Mouse (Mus musculus): Measurements from ENCODE around the gene Clec11a. TPM values are rescaled to one million over a fixed set of nuclear protein-coding genes. Genes with fewer than 3 reads are reported as not detected.
A peak's percentile ranks its signal among the peaks of the same experiment; 100 is the strongest.

Clec11a gene
- polyA plus RNA-seq (2014; fragmentation: Nextera tagmentation; extraction: Ambion mirVana) = 3.4 TPM in 2 replicates

GRCm38 (mm10) chr7:44306516-44307240 is at the start of gene Clec11a:
Clec11a (minus strand) TSS chr7:44306902.
- no peaks in the 10 kb centered on the region for H3K36me3 ChIP-seq (ENCODE audit: control insufficient read depth, insufficient read depth, low read length)

GRCm38 (mm10) chr7:44355411-44355810 is 48.7 kb upstream of the Clec11a start:
- Histone ChIP-seq H3K36me3 (ENCODE audit: control insufficient read depth, insufficient read depth, low read length) (no peaks in the 10 kb centered on the region), H3K9me3 (ENCODE audit: control insufficient read depth, low read length) (no peaks in the 10 kb centered on the region), H3K4me2 (replicated peaks; ENCODE audit: low read depth, low read length) (no peak overlapping the region), H3K27ac (ENCODE audit: low read depth, low read length) (no peak overlapping the region), H3K9ac (ENCODE audit: low read depth, low read length) (no peak overlapping the region), H3K27me3 (ENCODE audit: control insufficient read depth, insufficient read depth, low read length) (peaks cover 89% of the 10 kb centered on the region), H3K4me1 (ENCODE audit: control insufficient read depth, insufficient read depth, low read length) (peaks cover 23% of the 10 kb centered on the region), H3K4me3 (ENCODE audit: low read length) (no peak overlapping the region)
- ATAC-seq (ENCODE audit: low FRiP score, low TSS enrichment) = no peak
- WGBS = 82% methylated on average over 6 of the region's 6 CpGs

More at GRCm38 (mm10) chr7:44306516-44307240, at the start of gene Clec11a:
- peaks cover 11% of the 10 kb centered on the region for H3K27me3 ChIP-seq (ENCODE audit: control insufficient read depth, insufficient read depth, low read length)
- H3K9me3 ChIP-seq (ENCODE audit: control insufficient read depth, low read length) = no peaks in the 10 kb centered on the region
- H3K4me1 ChIP-seq (ENCODE audit: control insufficient read depth, insufficient read depth, low read length) = peaks cover 34% of the 10 kb centered on the region
- peak within 1 kb of the TSS; percentile 23; the same call in 1 of the 2 replicates for H3K9ac ChIP-seq (ENCODE audit: low read depth, low read length)
- ATAC-seq (ENCODE audit: low FRiP score, low TSS enrichment) = no peak
- peak within 1 kb of the TSS; percentile 70 for H3K4me2 ChIP-seq (replicated peaks; ENCODE audit: low read depth, low read length)
- WGBS = 60% methylated on average over 6 of the region's 6 CpGs
- H3K4me3 ChIP-seq (ENCODE audit: low read length) = peak within 1 kb of the TSS; percentile 46
- H3K27ac ChIP-seq (ENCODE audit: low read depth, low read length) = peak within 1 kb of the TSS; percentile 17; the same call in 1 of the 2 replicates

- Histone ChIP-seq H3K9ac (ENCODE audit: low read depth, low read length) (no peak overlapping the region), H3K27ac (ENCODE audit: low read depth, low read length) (no peak overlapping the region), H3K4me1 (ENCODE audit: control insufficient read depth, insufficient read depth, low read length) (peaks cover 26% of the 10 kb centered on the region), H3K4me3 (ENCODE audit: low read length) (peak overlapping the region; percentile 18), H3K4me2 (replicated peaks; ENCODE audit: low read depth, low read length) (peak overlapping the region; percentile 25), H3K36me3 (ENCODE audit: control insufficient read depth, insufficient read depth, low read length) (no peaks in the 10 kb centered on the region), H3K27me3 (ENCODE audit: control insufficient read depth, insufficient read depth, low read length) (peaks cover 93% of the 10 kb centered on the region), H3K9me3 (ENCODE audit: control insufficient read depth, low read length) (no peaks in the 10 kb centered on the region)
- 1% methylated on average over 34 of the region's 35 CpGs for WGBS
- no peak for ATAC-seq (ENCODE audit: low FRiP score, low TSS enrichment)
Measured at GRCm38 (mm10) chr7:44353601-44354340, 47.1 kb upstream of the Clec11a start.

DNA sequence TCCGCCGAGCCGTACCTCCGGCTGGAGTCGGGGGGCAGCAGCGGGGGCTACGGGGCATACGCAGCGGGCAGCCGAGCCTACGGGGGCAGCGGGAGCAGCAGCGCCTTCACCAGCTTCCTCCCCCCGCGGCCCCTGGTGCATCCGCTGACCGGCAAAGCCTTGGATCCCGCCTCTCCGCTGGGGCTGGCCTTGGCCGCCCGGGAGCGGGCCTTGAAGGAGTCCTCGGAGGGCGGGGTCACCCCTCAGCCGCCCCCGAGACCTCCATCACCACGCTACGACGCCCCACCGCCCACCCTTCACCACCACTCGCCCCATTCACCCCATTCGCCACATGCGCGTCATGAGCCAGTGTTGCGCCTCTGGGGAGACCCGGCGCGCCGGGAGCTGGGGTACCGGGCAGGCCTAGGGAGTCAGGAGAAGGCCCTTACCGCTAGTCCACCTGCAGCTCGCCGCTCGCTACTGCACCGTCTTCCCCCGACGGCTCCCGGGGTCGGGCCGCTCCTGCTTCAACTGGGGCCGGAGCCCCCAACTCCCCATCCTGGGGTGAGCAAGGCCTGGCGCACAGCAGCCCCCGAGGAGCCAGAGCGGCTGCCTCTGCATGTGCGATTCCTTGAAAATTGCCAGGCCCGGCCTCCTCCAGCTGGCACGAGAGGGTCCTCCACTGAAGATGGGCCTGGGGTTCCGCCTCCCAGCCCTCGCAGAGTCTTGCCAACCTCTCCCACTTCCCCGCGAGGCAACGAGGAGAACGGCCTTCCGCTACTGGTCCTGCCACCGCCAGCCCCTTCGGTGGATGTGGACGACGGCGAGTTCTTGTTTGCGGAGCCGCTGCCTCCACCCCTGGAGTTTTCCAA is 46.3 kb upstream of the Clec11a start:
- 2% methylated on average over 70 of the region's 71 CpGs for WGBS
- H3K4me2 ChIP-seq (replicated peaks; ENCODE audit: low read depth, low read length) = peak overlapping the region; percentile 25
- no peaks in the 10 kb centered on the region for H3K9me3 ChIP-seq (ENCODE audit: control insufficient read depth, low read length)
- H3K4me3 ChIP-seq (ENCODE audit: low read length) = peak overlapping the region; percentile 18
- no peaks in the 10 kb centered on the region for H3K36me3 ChIP-seq (ENCODE audit: control insufficient read depth, insufficient read depth, low read length)
- H3K9ac ChIP-seq (ENCODE audit: low read depth, low read length) = no peak overlapping the region
- H3K27ac ChIP-seq (ENCODE audit: low read depth, low read length) = no peak overlapping the region
- H3K27me3 ChIP-seq (ENCODE audit: control insufficient read depth, insufficient read depth, low read length) = peaks cover 88% of the 10 kb centered on the region
- ATAC-seq (ENCODE audit: low FRiP score, low TSS enrichment) = no peak
- peaks cover 26% of the 10 kb centered on the region for H3K4me1 ChIP-seq (ENCODE audit: control insufficient read depth, insufficient read depth, low read length)

- peaks cover 23% of the 10 kb centered on the region for H3K4me1 ChIP-seq (ENCODE audit: control insufficient read depth, insufficient read depth, low read length)
- peak overlapping the region; percentile 18 for H3K4me3 ChIP-seq (ENCODE audit: low read length)
- no peak overlapping the region for H3K9ac ChIP-seq (ENCODE audit: low read depth, low read length)
- no peaks in the 10 kb centered on the region for H3K36me3 ChIP-seq (ENCODE audit: control insufficient read depth, insufficient read depth, low read length)
- ATAC-seq (ENCODE audit: low FRiP score, low TSS enrichment) = no peak
- H3K27me3 ChIP-seq (ENCODE audit: control insufficient read depth, insufficient read depth, low read length) = peaks cover 80% of the 10 kb centered on the region
- H3K4me2 ChIP-seq (replicated peaks; ENCODE audit: low read depth, low read length) = peak overlapping the region; percentile 8
- WGBS = 3% methylated on average over 71 of the region's 71 CpGs
- H3K27ac ChIP-seq (ENCODE audit: low read depth, low read length) = no peak overlapping the region
- H3K9me3 ChIP-seq (ENCODE audit: control insufficient read depth, low read length) = no peaks in the 10 kb centered on the region
Measured at GRCm38 (mm10) chr7:44351881-44352749, 45.4 kb upstream of the Clec11a start.

- no peak overlapping the region; the same call in 1 of the 2 replicates for H3K27ac ChIP-seq (ENCODE audit: low read depth, low read length)
- H3K27me3 ChIP-seq (ENCODE audit: control insufficient read depth, insufficient read depth, low read length) = peaks cover 71% of the 10 kb centered on the region
Measured at GRCm38 (mm10) chr7:44350957-44351711, 44.4 kb upstream of the Clec11a start.

GRCm38 (mm10) chr7:44349043-44349442 is 42.3 kb upstream of the Clec11a start:
- 15% methylated on average over 3 of the region's 3 CpGs for WGBS
- H3K4me3 ChIP-seq (ENCODE audit: low read length) = no peak overlapping the region
- no peak overlapping the region for H3K4me2 ChIP-seq (replicated peaks; ENCODE audit: low read depth, low read length)
- no peak overlapping the region for H3K9ac ChIP-seq (ENCODE audit: low read depth, low read length)
- no peaks in the 10 kb centered on the region for H3K9me3 ChIP-seq (ENCODE audit: control insufficient read depth, low read length)
- no peak for ATAC-seq (ENCODE audit: low FRiP score, low TSS enrichment)
- H3K36me3 ChIP-seq (ENCODE audit: control insufficient read depth, insufficient read depth, low read length) = no peaks in the 10 kb centered on the region
- peaks cover 50% of the 10 kb centered on the region for H3K27me3 ChIP-seq (ENCODE audit: control insufficient read depth, insufficient read depth, low read length)
- H3K4me1 ChIP-seq (ENCODE audit: control insufficient read depth, insufficient read depth, low read length) = peaks cover 17% of the 10 kb centered on the region
- no peak overlapping the region for H3K27ac ChIP-seq (ENCODE audit: low read depth, low read length)

More at GRCm38 (mm10) chr7:44350957-44351711, 44.4 kb upstream of the Clec11a start:
- peak; percentile 47 for ATAC-seq (ENCODE audit: low FRiP score, low TSS enrichment)
- Histone ChIP-seq H3K9ac (ENCODE audit: low read depth, low read length) (peak overlapping the region; percentile 51), H3K4me1 (ENCODE audit: control insufficient read depth, insufficient read depth, low read length) (peaks cover 16% of the 10 kb centered on the region), H3K9me3 (ENCODE audit: control insufficient read depth, low read length) (no peaks in the 10 kb centered on the region), H3K36me3 (ENCODE audit: control insufficient read depth, insufficient read depth, low read length) (no peaks in the 10 kb centered on the region), H3K4me2 (replicated peaks; ENCODE audit: low read depth, low read length) (peak overlapping the region; percentile 46), H3K4me3 (ENCODE audit: low read length) (peak overlapping the region; percentile 29)
- WGBS = 3% methylated on average over 25 of the region's 25 CpGs
